Mouse (Mus musculus) layer of hippocampus, adult 8-10 months (tissue): Measurements from ENCODE around the gene Abcf2. TPM values are rescaled to one million over a fixed set of nuclear protein-coding genes. Genes with fewer than 3 reads are reported as not detected.

Experiments
- DNase-seq, 2 experiments: peaks; one replicate each; pipeline ENCODE4 v3.0.0; 2022; ENCODE audit warnings: low spot score in 2 of 2
- total RNA-seq, 4 experiments: library from RNA; stranded (reverse); gene quantifications; 2 replicates each; pipeline ENCODE4 v1.2.4; 2022

Abcf2 gene
- 10 to 100 TPM; 75.3 to 86.0 (median 78.3) TPM for total RNA-seq

GRCm38 (mm10) chr5:24577183-24577929 is at the start of gene Abcf2:
Gene Abcf2 (minus strand): TSS chr5:24577467.
- peak; percentile 100 for DNase-seq

GRCm38 (mm10) chr5:24624822-24625120 is 47.5 kb upstream of the Abcf2 start:
- DNase-seq, result no peak

- peak; percentile 79 to 84 for DNase-seq
Observed at GRCm38 (mm10) chr5:24623986-24624821, 46.9 kb upstream of the Abcf2 start, which contains the start of gene Smarcd3. Gene Smarcd3 (minus strand): TSS chr5:24624411.

GRCm38 (mm10) chr5:24623041-24623985 is 46.0 kb upstream of the Abcf2 start:
- peak in 1 of 2 experiments; percentile 38 for DNase-seq

- no peak for DNase-seq
Observed at GRCm38 (mm10) chr5:24622386-24623040, 45.2 kb upstream of the Abcf2 start.

- DNase-seq, result no peak
Observed at GRCm38 (mm10) chr5:24620626-24621025, 43.4 kb upstream of the Abcf2 start.

- no peak for DNase-seq
Observed at GRCm38 (mm10) chr5:24620116-24620515, 42.8 kb upstream of the Abcf2 start.

GRCm38 (mm10) chr5:24618921-24619320 is 41.7 kb upstream of the Abcf2 start:
- DNase-seq, result no peak

- peak in 1 of 2 experiments; percentile 11 for DNase-seq
Observed at GRCm38 (mm10) chr5:24615097-24615496, 37.8 kb upstream of the Abcf2 start.

GRCm38 (mm10) chr5:24612302-24612649 is 35.0 kb upstream of the Abcf2 start:
- DNase-seq, result no peak

GRCm38 (mm10) chr5:24611366-24612301 is 34.4 kb upstream of the Abcf2 start:
- peak; percentile 70 to 75 for DNase-seq

- DNase-seq, result no peak
Observed at GRCm38 (mm10) chr5:24609388-24609787, 32.1 kb upstream of the Abcf2 start.

GRCm38 (mm10) chr5:24605980-24606665 is 28.9 kb upstream of the Abcf2 start:
- DNase-seq, result no peak

- no peak for DNase-seq
Observed at GRCm38 (mm10) chr5:24605321-24605979, 28.2 kb upstream of the Abcf2 start.

- DNase-seq, result peak; percentile 57 to 71
Observed at GRCm38 (mm10) chr5:24604656-24605100, 27.4 kb upstream of the Abcf2 start.

- no peak for DNase-seq
Observed at GRCm38 (mm10) chr5:24604080-24604655, 26.9 kb upstream of the Abcf2 start.

GRCm38 (mm10) chr5:24603431-24604010 is 26.3 kb upstream of the Abcf2 start:
- DNase-seq, result no peak
